Mouse (Mus musculus) retina, adult 2 months (tissue): ENCODE measurements around the gene Lct.
"Not testable (repeated sequence)": the region's sequence is repeated elsewhere in the genome, so short reads cannot be mapped to it uniquely, and the experiment has no call there.

Experiments used
- DNase-seq: peaks from one replicate; pipeline ENCODE4 v3.0.0-alpha.2; 2012; ENCODE audit warnings: low read depth, low spot score

Gene Lct

GRCm38 (mm10) chr1:128328218-128328617 is at the start of gene Lct:
Lct (minus strand) TSS chr1:128328318.
- no peak for DNase-seq

DNA sequence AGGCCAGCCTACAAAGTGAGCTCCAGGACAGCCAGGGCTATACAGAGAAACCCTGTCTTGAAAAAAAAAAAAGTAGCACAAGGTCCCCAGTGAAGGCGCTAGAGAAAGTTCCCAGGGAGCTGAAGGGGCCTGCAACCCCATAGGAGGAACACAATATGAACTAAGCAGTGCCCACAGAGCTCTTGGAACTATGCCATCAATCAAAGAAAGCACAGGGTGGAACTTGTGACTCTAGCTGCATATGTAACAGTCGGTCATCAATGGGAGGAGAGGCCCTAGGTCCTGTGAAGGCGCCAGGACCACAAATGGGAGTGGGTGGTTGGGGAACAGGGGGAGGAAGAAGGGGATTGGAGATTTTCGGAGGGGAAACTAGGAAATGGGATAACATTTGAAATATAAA is 48.7 kb upstream of the Lct start:
- DNase-seq = no peak

- no peak for DNase-seq
Observed at GRCm38 (mm10) chr1:128372143-128372860, 44.2 kb upstream of the Lct start.

- DNase-seq = no peak
Observed at GRCm38 (mm10) chr1:128368732-128369441, 40.8 kb upstream of the Lct start.

GRCm38 (mm10) chr1:128360601-128361000 is 32.5 kb upstream of the Lct start:
- no peak for DNase-seq

DNA sequence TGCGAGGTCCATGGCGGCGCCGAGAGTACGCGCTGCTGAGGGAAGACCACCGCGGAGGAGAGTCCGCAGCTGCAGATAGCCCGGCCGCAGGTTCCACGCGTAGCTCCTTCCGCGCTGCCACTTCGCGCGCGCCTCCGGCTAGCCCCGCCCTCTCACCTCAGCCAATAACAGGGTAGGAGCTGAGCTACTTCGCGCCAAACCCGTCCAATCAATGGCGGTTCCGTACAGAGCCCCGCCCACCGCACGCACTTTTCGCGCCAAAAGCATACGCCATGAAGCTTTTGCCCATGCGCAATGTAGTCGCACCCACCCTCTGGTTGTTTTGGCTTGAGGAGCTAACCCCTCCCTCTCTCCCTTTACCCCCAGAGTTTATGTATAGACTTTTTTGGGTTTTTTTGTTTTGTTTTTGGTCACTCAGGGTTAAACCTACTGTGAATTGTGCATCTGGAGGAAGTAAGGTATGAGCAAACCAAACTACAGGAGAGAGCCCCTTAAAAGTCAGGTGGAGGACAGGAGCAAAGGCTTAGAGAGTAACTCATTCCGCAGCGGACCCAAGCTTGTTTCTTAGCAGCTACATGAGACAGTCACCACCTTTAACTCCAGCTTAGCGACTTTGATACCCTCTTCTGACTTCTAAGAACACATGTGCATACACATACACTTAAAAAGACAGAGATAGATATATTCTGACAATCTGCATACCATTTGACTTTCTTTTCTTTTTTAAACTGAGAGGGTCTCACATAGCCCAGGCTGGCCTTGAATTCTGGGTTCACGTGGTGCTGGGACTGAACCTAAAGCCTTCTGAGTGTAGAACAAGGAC is 31.6 kb upstream of the Lct start, which contains the start of gene Mcm6:
Gene Mcm6, minus strand, starts transcription at position 111 of the 823 bp plus-strand sequence.
- peak; percentile 60 for DNase-seq

DNA sequence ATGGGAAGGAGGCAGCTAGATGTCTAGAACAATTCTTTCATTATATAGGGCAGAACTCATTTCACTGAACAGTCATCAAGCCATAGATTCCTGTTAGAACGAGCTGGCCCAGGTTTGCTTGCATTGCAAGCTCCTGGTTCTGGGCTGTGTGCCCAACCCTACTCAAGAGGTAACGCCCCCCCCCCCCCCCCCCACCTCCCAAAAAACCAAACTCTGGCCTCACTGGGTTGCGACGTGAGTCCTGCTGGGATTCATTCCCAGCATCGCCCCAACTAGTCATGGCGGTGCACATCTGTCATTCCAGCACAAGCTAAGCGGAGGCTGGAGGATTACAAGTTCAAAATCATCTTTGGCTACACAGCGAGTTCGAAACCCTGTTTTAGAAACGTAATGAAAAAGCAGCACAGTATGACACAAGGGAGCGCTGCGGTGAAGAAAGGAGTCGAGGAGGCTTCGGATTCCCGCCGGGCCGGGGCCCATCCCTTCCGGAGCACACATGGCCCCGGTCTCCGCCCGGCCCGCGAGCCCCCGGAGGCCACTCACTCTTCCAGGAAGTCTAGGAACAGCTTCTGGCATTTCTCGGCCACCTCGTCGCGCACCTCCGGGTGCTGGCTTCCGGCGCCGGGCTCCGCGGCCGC is 30.9 kb upstream of the Lct start:
- no peak for DNase-seq

DNA sequence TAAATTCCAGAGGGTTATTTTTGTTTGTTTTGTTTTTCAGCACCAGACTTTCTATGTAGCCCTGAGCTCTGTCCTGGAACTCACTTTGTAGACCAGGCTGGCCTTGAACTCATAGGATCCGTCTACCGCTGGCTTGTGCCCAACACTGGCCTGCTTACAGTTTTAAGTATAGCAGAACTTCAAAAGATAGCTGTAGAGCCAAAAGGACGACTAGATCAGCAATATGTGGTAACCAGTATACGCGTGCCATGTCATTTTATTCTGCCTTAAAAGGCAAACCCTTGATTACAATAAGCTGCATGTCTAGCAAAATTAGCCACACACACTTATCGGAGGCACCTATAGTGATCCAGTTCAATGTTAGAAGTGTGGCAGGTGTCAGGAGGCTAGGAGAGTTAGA is 30.2 kb upstream of the Lct start:
- no peak for DNase-seq

GRCm38 (mm10) chr1:128357452-128357851 is 29.3 kb upstream of the Lct start:
- DNase-seq = no peak

DNA sequence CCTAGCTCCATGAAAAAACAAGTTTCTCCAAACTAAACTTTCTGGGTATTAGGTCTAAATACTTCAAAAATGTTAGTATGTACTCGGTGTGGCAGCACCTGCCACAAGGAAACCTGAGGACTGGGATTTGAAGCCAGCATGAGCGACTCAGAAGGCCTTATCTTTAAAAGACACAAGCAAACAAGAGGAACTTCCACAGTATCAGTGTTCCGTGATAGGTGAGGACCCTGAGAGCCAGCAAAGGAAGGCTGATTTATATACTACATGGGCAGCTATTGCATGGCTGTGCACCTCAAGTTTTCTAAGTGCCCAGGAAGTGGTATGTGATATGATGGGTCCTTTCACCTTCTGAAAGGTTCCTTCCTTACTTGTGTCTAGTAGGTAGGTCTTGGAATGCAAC is 25.0 kb upstream of the Lct start:
- DNase-seq = no peak

DNA sequence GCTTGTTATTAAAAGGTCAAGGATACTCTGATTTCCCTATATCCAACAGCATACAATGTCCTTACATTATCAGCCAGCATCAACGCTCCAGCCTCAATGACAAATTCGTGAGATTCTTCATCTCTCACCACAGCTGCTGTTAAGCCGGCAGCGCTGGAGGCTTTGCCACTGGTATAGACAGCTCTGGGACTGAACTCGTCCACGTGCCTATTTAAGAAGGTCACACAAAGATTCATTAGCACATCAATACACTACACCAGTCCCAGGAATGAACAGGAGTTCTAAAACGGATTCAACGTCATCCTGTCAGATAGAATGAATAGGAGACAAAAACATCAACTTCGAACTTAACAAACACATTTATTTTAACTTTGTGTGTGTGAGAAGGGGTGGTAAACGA is 16.1 kb upstream of the Lct start:
- no peak for DNase-seq

GRCm38 (mm10) chr1:128337708-128338320 is 9.7 kb upstream of the Lct start:
- DNase-seq = no peak

DNA sequence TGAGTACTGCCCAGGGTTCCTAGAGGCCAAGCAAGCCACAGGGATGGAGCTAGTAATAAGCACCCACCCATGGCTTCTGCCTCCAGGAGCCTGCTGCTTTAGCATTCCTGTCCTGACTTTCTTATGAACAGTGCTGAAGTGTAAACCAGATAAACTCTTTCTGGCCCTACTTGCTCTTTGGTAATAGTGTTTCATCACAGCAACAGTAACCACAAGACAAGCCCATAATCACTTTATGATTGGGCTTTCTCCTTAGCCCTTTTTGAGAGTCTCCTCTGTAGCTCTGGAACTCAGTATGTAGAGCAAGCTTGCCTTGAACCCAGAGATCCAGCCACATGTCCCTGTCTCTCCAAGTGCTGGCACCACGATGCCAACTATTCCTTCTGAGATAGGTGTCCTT is 2.2 kb upstream of the Lct start:
- DNase-seq = no peak

GRCm38 (mm10) chr1:128327165-128327564 is 953 bp downstream of the Lct start:
- DNase-seq = no peak

- no peak for DNase-seq
Observed at GRCm38 (mm10) chr1:128324776-128325175, 3.3 kb downstream of the Lct start.

GRCm38 (mm10) chr1:128323026-128323643 is 5.0 kb downstream of the Lct start:
- DNase-seq = no peak

GRCm38 (mm10) chr1:128319266-128319665 is 8.9 kb downstream of the Lct start:
- DNase-seq = not testable (repeated sequence)

GRCm38 (mm10) chr1:128314665-128315064 is 13.5 kb downstream of the Lct start:
- DNase-seq = no peak

GRCm38 (mm10) chr1:128309043-128309442 is 19.1 kb downstream of the Lct start:
- no peak for DNase-seq

DNA sequence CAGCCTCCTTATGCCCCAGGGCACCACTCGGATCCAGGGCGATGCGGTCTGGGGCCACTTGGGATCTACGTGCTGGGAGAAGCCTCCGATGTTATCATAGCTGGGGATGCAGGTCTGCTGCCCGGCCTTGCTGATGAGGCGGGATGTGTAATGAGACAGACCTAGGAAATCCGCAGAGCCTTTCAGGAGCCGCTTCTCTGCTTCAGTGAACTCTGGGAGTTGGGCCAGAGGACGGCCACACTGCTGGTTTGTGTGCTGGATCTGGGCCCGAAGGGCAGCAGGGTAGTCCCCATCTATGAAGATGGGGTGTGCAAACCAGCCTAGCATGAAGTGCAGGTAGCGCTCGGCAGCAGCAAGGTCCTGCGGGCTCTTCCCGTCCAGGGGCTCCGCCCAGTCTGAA is 24.2 kb downstream of the Lct start:
- DNase-seq = peak; percentile 4
